Mouse (Mus musculus): ENCODE results near the gene Trappc1. TPM values are rescaled to one million over a fixed set of nuclear protein-coding genes. Genes with fewer than 3 reads are reported as not detected.
A peak's percentile ranks its signal among the peaks of the same experiment; 100 is the strongest.

Trappc1 gene
- polyA plus RNA-seq (2015; fragmentation: Nextera tagmentation; extraction: Ambion mirVana), result 171 and 173 TPM in 2 replicates

DNA sequence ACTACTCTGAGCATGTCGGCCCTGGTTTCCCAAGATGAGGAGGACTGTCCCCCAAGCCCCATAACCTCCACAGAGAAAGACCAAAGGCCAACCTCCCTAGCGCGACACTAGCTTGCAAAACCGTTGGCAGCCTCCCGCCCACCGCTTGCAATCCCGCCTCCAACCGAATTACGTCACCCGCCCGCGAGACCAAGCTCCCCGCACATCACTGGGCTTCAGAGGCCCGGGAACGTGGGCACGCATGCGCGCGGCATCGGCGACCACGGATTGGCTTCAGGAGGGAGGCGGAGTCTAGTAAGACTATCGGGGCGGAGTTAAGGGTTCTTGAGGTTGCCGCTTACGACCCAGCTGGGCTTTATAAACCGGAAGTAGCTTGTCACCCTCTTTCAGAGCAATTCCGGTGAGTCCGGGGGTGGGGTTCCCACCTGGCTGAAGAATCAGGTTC, at the start of gene Trappc1, which contains the start of gene Cntrob:
Trappc1 (plus strand) TSS at position 314 of the 445 bp plus-strand sequence.
Cntrob (minus strand) TSS at position 109 of the 445 bp plus-strand sequence.
- peak; percentile 92 for ATAC-seq (replicated peaks; ENCODE audit: low FRiP score, low read depth)

DNA sequence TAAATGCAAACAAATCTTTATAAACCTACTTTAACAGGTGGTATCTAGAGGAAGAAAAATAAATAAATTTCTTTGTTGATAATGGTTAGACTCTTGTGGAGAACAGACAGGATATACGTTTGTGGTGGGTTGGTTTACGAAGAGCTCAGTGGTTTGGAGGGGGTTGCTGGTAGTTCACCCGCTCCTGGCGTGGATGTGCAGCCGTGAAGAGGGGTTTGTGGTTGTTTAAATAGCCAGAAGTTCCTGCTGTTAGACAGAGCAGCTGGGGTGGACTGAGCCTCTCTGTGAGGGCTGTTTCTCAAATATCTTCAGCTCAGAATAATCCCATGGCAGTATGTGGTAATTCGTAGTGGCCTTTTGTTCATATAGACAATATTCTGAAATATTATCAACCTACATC, 48.1 kb upstream of the Trappc1 start:
- no peak overlapping the region for H3K9ac ChIP-seq (ENCODE audit: low read depth, low read length)
- no peak overlapping the region for H3K4me3 ChIP-seq (replicated peaks; ENCODE audit: low read depth, low read length)
- no peaks in the 10 kb centered on the region for H3K27me3 ChIP-seq (ENCODE audit: insufficient read depth, low read length)
- no peak for TF ChIP-seq CTCF (IDR thresholded peaks at IDR 0.05; ENCODE audit: low read depth)
- H3K36me3 ChIP-seq (ENCODE audit: insufficient read depth, low read length), result no peaks in the 10 kb centered on the region
- 80% methylated on average over 6 of the region's 6 CpGs for WGBS
- H3K4me1 ChIP-seq (replicated peaks; ENCODE audit: insufficient read depth, low read length), result no peaks in the 10 kb centered on the region
- no peak overlapping the region for H3K27ac ChIP-seq
- no peak overlapping the region for H3K4me2 ChIP-seq (ENCODE audit: low read length)
- DNase-seq (ENCODE audit: low spot score) (no peak), ATAC-seq (replicated peaks; ENCODE audit: low FRiP score, low read depth) (no peak)
- H3K9me3 ChIP-seq (replicated peaks; ENCODE audit: low read length), result no peaks in the 10 kb centered on the region

More for the DNA sequence above, at the start of gene Trappc1, which contains the start of gene Cntrob:
- no peaks in the 10 kb centered on the region for H3K9me3 ChIP-seq (replicated peaks; ENCODE audit: low read length)
- peak within 1 kb of the TSS; percentile 76 for H3K27ac ChIP-seq
- H3K9ac ChIP-seq (ENCODE audit: low read depth, low read length), result peak within 1 kb of the TSS; percentile 76
- 0 out of 2 replicates have a peak, but pooled peaks cover under 1% of the 10 kb centered on the region for H3K36me3 ChIP-seq (ENCODE audit: insufficient read depth, low read length)
- H3K4me1 ChIP-seq (replicated peaks; ENCODE audit: insufficient read depth, low read length), result peaks cover 26% of the 10 kb centered on the region
- H3K27me3 ChIP-seq (ENCODE audit: insufficient read depth, low read length), result no peaks in the 10 kb centered on the region
- WGBS, result 0% methylated on average over 30 of the region's 30 CpGs
- peak within 1 kb of the TSS; percentile 54 for H3K4me3 ChIP-seq (replicated peaks; ENCODE audit: low read depth, low read length)
- peak within 1 kb of the TSS; percentile 90 for H3K4me2 ChIP-seq (ENCODE audit: low read length)
- TF ChIP-seq CTCF (IDR thresholded peaks at IDR 0.05; ENCODE audit: low read depth), result no peak
- peak; percentile 100 for DNase-seq (ENCODE audit: low spot score)

DNA sequence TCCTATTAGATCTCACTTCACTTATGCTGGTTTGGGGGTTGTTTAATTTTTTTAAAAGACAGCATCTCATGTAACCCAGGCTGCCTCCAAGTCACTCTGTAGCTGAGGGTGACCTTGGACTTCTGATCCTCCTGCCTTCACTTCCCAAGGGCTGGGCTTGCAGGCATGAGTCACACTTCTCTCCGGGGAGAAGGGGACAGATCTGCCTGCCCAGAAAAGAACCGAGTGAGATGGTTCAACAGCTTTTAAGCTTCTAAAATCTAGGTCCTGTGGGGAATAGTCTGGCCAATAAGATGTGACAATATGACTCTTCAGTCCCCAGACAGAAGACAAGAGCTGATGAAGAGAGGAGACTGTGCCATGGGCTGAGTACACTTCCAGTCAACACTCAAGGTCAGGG, 47.7 kb upstream of the Trappc1 start:
- Histone ChIP-seq H3K27ac (no peak overlapping the region), H3K36me3 (ENCODE audit: insufficient read depth, low read length) (no peaks in the 10 kb centered on the region), H3K4me3 (replicated peaks; ENCODE audit: low read depth, low read length) (no peak overlapping the region), H3K4me2 (ENCODE audit: low read length) (no peak overlapping the region), H3K9me3 (replicated peaks; ENCODE audit: low read length) (no peaks in the 10 kb centered on the region), H3K9ac (ENCODE audit: low read depth, low read length) (no peak overlapping the region), H3K4me1 (replicated peaks; ENCODE audit: insufficient read depth, low read length) (no peaks in the 10 kb centered on the region), H3K27me3 (ENCODE audit: insufficient read depth, low read length) (no peaks in the 10 kb centered on the region)
- DNase-seq (ENCODE audit: low spot score) (no peak), ATAC-seq (replicated peaks; ENCODE audit: low FRiP score, low read depth) (no peak)
- TF ChIP-seq CTCF (IDR thresholded peaks at IDR 0.05; ENCODE audit: low read depth), result no peak
- WGBS, result 45% methylated on average over 2 of the region's 2 CpGs

DNA sequence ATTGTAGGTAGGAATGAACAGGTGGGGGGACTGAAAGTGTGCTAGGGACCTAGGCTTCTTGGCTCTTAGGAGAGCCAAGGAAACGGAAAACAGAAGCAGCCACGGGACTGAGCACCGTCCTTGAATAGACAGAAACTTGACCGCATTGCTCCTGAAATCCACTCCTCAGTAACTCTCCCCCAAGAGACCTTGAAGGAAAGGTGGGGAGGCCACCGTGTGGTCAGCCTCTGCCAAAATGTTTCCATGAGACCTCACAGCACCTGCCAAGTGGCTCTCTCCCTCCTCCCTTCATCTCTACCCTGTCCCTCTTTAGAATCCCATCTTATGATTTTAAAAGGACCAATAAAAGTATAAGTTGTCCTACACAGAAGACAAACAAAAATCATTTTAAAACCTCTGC, 46.5 kb upstream of the Trappc1 start:
- no peak for TF ChIP-seq CTCF (IDR thresholded peaks at IDR 0.05; ENCODE audit: low read depth)
- H3K36me3 ChIP-seq (ENCODE audit: insufficient read depth, low read length), result no peaks in the 10 kb centered on the region
- no peaks in the 10 kb centered on the region for H3K9me3 ChIP-seq (replicated peaks; ENCODE audit: low read length)
- H3K4me2 ChIP-seq (ENCODE audit: low read length), result no peak overlapping the region
- no peak for DNase-seq (ENCODE audit: low spot score)
- no peaks in the 10 kb centered on the region for H3K4me1 ChIP-seq (replicated peaks; ENCODE audit: insufficient read depth, low read length)
- H3K4me3 ChIP-seq (replicated peaks; ENCODE audit: low read depth, low read length), result no peak overlapping the region
- 63% methylated on average over 5 of the region's 5 CpGs for WGBS
- ATAC-seq (replicated peaks; ENCODE audit: low FRiP score, low read depth), result no peak
- H3K9ac ChIP-seq (ENCODE audit: low read depth, low read length), result no peak overlapping the region
- H3K27me3 ChIP-seq (ENCODE audit: insufficient read depth, low read length), result no peaks in the 10 kb centered on the region
- no peak overlapping the region for H3K27ac ChIP-seq

DNA sequence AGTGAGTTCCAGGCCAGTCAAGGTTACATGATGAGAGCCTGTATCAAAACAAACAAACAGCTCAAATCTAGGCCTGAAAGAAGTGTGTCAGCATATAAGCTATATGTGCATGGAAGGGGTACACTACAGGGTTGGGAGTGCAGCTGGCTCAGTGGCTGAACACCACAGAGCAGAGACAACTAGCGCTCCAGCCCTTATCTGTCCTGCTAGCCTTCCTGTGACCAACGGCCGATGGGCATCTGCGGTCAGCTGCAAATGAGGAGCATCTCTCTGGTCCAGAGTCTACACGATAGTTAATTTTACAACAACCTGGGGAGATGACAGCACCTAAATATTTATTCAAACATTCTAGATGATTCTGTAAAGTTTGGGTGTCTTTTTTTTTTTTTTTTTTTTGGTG, 32.7 kb upstream of the Trappc1 start:
- no peak overlapping the region for H3K27ac ChIP-seq
- ATAC-seq (replicated peaks; ENCODE audit: low FRiP score, low read depth), result no peak
- H3K36me3 ChIP-seq (ENCODE audit: insufficient read depth, low read length), result no peaks in the 10 kb centered on the region
- TF ChIP-seq CTCF (IDR thresholded peaks at IDR 0.05; ENCODE audit: low read depth), result no peak
- 95% methylated on average over 5 of the region's 5 CpGs for WGBS
- no peak for DNase-seq (ENCODE audit: low spot score)
- H3K27me3 ChIP-seq (ENCODE audit: insufficient read depth, low read length), result no peaks in the 10 kb centered on the region
- no peaks in the 10 kb centered on the region for H3K9me3 ChIP-seq (replicated peaks; ENCODE audit: low read length)
- no peaks in the 10 kb centered on the region for H3K4me1 ChIP-seq (replicated peaks; ENCODE audit: insufficient read depth, low read length)
- H3K4me2 ChIP-seq (ENCODE audit: low read length), result no peak overlapping the region
- no peak overlapping the region for H3K4me3 ChIP-seq (replicated peaks; ENCODE audit: low read depth, low read length)
- no peak overlapping the region for H3K9ac ChIP-seq (ENCODE audit: low read depth, low read length)

DNA sequence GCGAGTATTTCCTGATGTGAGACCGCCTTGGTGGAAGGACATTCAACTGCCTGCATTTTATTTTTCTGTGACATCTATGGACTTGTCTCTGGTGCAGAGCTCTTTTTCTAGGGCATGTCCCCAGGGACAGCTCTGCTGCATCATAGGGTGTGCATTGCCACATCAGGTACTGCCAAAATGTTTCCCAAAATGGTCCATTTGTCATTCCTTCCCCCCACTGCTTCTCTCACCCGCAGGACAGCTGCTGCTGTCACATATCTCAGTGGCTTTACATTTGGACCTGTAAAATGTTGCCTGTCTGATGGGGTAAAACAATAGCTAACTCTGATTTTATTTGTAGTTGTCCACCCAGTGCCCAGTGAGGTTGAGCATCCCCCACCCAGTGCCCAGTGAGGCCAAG, 28.5 kb upstream of the Trappc1 start:
- Histone ChIP-seq H3K4me3 (replicated peaks; ENCODE audit: low read depth, low read length) (no peak overlapping the region), H3K36me3 (ENCODE audit: insufficient read depth, low read length) (0 out of 2 replicates have a peak, but pooled peaks cover 3% of the 10 kb centered on the region), H3K27ac (no peak overlapping the region), H3K4me2 (ENCODE audit: low read length) (no peak overlapping the region), H3K27me3 (ENCODE audit: insufficient read depth, low read length) (no peaks in the 10 kb centered on the region), H3K4me1 (replicated peaks; ENCODE audit: insufficient read depth, low read length) (no peaks in the 10 kb centered on the region), H3K9ac (ENCODE audit: low read depth, low read length) (no peak overlapping the region), H3K9me3 (replicated peaks; ENCODE audit: low read length) (no peaks in the 10 kb centered on the region)
- WGBS, result 88% methylated on average over 3 of the region's 3 CpGs
- TF ChIP-seq CTCF (IDR thresholded peaks at IDR 0.05; ENCODE audit: low read depth), result no peak
- ATAC-seq (replicated peaks; ENCODE audit: low FRiP score, low read depth) (no peak), DNase-seq (ENCODE audit: low spot score) (no peak)

DNA sequence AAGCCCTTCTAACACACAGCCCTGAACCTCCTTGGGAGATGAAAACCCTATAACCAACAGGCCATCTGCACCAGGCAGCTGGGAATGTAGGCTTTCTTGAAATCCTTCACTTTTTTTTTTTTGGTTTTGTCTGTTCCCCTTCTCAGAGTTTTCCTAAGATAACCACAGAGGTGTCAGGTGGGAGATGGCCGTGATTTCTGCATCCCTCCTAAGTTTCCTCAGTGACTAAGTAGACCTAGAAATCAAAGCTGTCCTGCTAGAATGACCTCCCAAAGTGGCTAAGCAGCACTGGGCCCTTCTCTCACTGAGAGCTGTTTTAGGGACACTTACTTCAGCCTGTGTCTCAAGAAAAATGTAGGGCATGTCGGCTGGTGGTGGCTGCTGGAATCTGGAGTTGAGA, 26.0 kb upstream of the Trappc1 start:
- peaks cover 13% of the 10 kb centered on the region; the same call in 1 of the 2 replicates for H3K36me3 ChIP-seq (ENCODE audit: insufficient read depth, low read length)
- no peak overlapping the region for H3K4me2 ChIP-seq (ENCODE audit: low read length)
- WGBS, result 85% methylated on average over 2 of the region's 2 CpGs
- no peak for DNase-seq (ENCODE audit: low spot score)
- H3K9ac ChIP-seq (ENCODE audit: low read depth, low read length), result no peak overlapping the region
- no peak overlapping the region for H3K4me3 ChIP-seq (replicated peaks; ENCODE audit: low read depth, low read length)
- H3K4me1 ChIP-seq (replicated peaks; ENCODE audit: insufficient read depth, low read length), result no peaks in the 10 kb centered on the region
- no peak for ATAC-seq (replicated peaks; ENCODE audit: low FRiP score, low read depth)
- no peaks in the 10 kb centered on the region for H3K27me3 ChIP-seq (ENCODE audit: insufficient read depth, low read length)
- H3K27ac ChIP-seq, result no peak overlapping the region
- no peaks in the 10 kb centered on the region for H3K9me3 ChIP-seq (replicated peaks; ENCODE audit: low read length)
- TF ChIP-seq CTCF (IDR thresholded peaks at IDR 0.05; ENCODE audit: low read depth), result no peak

Measured in kidney, postnatal 0 days (tissue).